Mouse (Mus musculus) hematopoietic stem cell, adult 5-6 weeks (primary cell): Measurements from ENCODE around the gene Rbm18. TPM values are rescaled to one million over a fixed set of nuclear protein-coding genes. Genes with fewer than 3 reads are reported as not detected.
A peak's percentile ranks its signal among the peaks of the same experiment; 100 is the strongest.

Source experiments
- ATAC-seq, 2 experiments: fragments of 125-278 bp in 1 of 2; replicated peaks in 1 of 2; 2 replicates each; pipeline ENCODE4 v1.8.0; 2016 to 2017; ENCODE audit warnings: inconsistent platforms in 2 of 2, mild to moderate bottlenecking in 2 of 2, moderate number of reproducible peaks in 2 of 2, low read depth in 1 of 2, moderate TSS enrichment in 1 of 2; ENCODE audit not compliant: low FRiP score in 2 of 2, poor library complexity in 2 of 2, severe bottlenecking in 2 of 2, insufficient read depth in 1 of 2, low TSS enrichment in 1 of 2
- total RNA-seq: library from RNA; stranded (forward); fragments of 172-1452, 232-1000 nt; gene quantifications from 2 replicates; pipeline ENCODE4 v1.2.3, GENCODE M21; 2017

Rbm18 gene
- total RNA-seq, 1 experiment from 2014 or later, result 34.5 TPM

GRCm38 (mm10) chr2:36090853-36091741 is 45.5 kb downstream of the Rbm18 start:
- ATAC-seq, result peak; percentile 54 to 62; a peak in 3 of 4 replicates

GRCm38 (mm10) chr2:36089190-36089589 is 47.4 kb downstream of the Rbm18 start:
- no peak for ATAC-seq

- ATAC-seq, result no peak
Measured at GRCm38 (mm10) chr2:36085041-36085440, 51.5 kb downstream of the Rbm18 start.

- ATAC-seq, result no peak
Measured at GRCm38 (mm10) chr2:36082802-36083580, 53.6 kb downstream of the Rbm18 start.

- ATAC-seq, result no peak
Measured at GRCm38 (mm10) chr2:36081446-36081845, 55.1 kb downstream of the Rbm18 start.

GRCm38 (mm10) chr2:36077160-36077761 is 59.3 kb downstream of the Rbm18 start:
- no peak for ATAC-seq

- ATAC-seq, result peak in 1 of 2 experiments; percentile 43; a peak in 1 of 4 replicates
Measured at GRCm38 (mm10) chr2:36075210-36075609, 61.4 kb downstream of the Rbm18 start.

- peak; percentile 46 to 47; a peak in 2 of 4 replicates for ATAC-seq
Measured at GRCm38 (mm10) chr2:36073781-36074180, 62.8 kb downstream of the Rbm18 start.

- ATAC-seq, result no peak
Measured at GRCm38 (mm10) chr2:36071660-36072305, 64.8 kb downstream of the Rbm18 start.

GRCm38 (mm10) chr2:36067132-36067531 is 69.4 kb downstream of the Rbm18 start:
- no peak for ATAC-seq

Other genes with a start within 250 kb of the Rbm18 start
- gene Ttll11, start 156.9 kb downstream of the Rbm18 start, total RNA-seq, result not detected in 2 replicates
- gene Ndufa8, start 87.4 kb downstream of the Rbm18 start, total RNA-seq, result 43.2 and 54.3 TPM in 2 replicates
- gene Morn5, start 87.3 kb downstream of the Rbm18 start, total RNA-seq, result not detected in 2 replicates
- gene Lhx6, start 31.4 kb downstream of the Rbm18 start, total RNA-seq, result not detected in 2 replicates
- 31.3 and 52.2 TPM in 2 replicates for gene Mrrf, start 384 bp downstream of the Rbm18 start, total RNA-seq
- gene Ptgs1, start 93.7 kb upstream of the Rbm18 start, total RNA-seq, result 28.5 and 46.1 TPM in 2 replicates
- gene Olfr338, start 236.7 kb upstream of the Rbm18 start, total RNA-seq, result not detected in 2 replicates